Mouse (Mus musculus): ENCODE results near the gene Olfr676. TPM values are rescaled to one million over a fixed set of nuclear protein-coding genes. Genes with fewer than 3 reads are reported as not detected.
A peak's percentile ranks its signal among the peaks of the same experiment; 100 is the strongest.

Olfr676 gene
- polyA plus RNA-seq (2012; rRNA removed): not detected in 2 replicates

GRCm38 (mm10) chr7:105032398-105032797, at the start of gene Olfr676:
Gene Olfr676, plus strand, starts transcription at chr7:105032698.
- no peak for TF ChIP-seq POLR2A (IDR thresholded peaks at IDR 0.05; ENCODE audit: borderline replicate concordance, extremely low read depth, insufficient read depth, insufficient read length, poor library complexity, severe bottlenecking)
- no peak for TF ChIP-seq CTCF (IDR thresholded peaks at IDR 0.05; ENCODE audit: borderline replicate concordance, extremely low read depth, insufficient read depth, insufficient read length)
- DNase-seq (ENCODE audit: low read depth): no peak

DNA sequence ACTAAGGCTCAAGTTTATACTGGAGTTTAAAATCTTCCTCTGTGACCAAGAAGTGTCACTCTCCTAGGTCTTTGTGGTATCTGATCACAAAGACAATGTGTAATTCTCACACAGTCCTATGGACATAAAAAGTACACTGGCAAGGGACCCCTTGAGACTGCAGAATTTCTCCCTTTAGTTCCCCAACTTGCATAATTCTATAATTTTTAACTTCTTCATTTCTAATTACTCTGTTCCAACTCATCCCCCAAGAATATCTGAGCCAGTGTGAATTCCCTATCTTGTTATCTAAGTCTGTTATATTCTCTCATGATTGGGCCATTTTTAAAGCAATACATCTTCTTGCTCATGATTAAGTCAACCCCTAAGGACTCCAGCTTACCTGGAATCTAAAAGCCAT, 30.6 kb upstream of the Olfr676 start, which contains the start of gene Olfr672:
TSS of gene Olfr672 (minus strand) at position 101 of the 400 bp plus-strand sequence.
- TF ChIP-seq POLR2A (IDR thresholded peaks at IDR 0.05; ENCODE audit: borderline replicate concordance, extremely low read depth, insufficient read depth, insufficient read length, poor library complexity, severe bottlenecking): no peak
- TF ChIP-seq CTCF (IDR thresholded peaks at IDR 0.05; ENCODE audit: borderline replicate concordance, extremely low read depth, insufficient read depth, insufficient read length): no peak

DNA sequence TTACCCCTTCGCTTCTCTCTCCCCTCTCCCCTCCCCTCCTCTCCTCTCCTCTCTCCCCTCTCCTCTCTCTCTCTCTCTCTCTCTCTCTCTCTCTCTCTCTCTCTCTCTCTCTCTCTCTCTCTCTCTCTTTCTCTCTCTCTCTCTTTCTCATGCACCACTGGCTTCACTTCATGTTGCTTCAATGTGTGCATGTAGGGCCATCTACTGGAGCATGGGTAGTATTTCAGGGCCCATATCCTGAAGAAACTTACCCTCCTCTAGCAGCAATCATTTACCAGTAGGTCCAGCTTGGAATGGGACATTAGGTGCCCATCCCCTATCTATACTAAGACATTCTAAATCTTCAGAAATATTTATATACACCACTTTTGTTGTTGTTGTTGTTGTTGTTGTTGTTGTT, 10.0 kb upstream of the Olfr676 start:
- TF ChIP-seq CTCF (IDR thresholded peaks at IDR 0.05; ENCODE audit: borderline replicate concordance, extremely low read depth, insufficient read depth, insufficient read length) (peak; percentile 31; the same call in 1 of the 2 replicates), POLR2A (IDR thresholded peaks at IDR 0.05; ENCODE audit: borderline replicate concordance, extremely low read depth, insufficient read depth, insufficient read length, poor library complexity, severe bottlenecking) (no peak)
- peak; percentile 8 for DNase-seq (ENCODE audit: low read depth)

More for the DNA sequence above, 30.6 kb upstream of the Olfr676 start, which contains the start of gene Olfr672:
- no peak for DNase-seq (ENCODE audit: low read depth)

DNA sequence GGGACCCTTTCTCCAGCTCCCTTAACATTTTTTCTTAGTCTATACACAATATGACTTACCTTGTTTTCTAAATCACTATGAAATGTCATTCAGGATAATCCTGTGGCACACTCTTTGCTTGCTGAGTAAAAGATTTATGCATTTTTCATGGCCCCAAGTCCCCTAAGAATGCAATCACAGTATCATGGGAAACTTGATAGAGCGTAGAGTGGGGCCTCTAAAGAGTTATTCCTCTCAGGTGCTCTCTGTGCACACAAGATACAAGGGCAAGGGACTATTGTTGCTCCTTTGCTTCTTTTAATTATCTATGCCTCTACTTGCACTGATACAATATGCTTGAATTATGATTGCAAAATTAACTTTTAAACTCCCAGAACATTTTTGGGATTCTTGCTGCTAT, 4.1 kb upstream of the Olfr676 start, which contains the start of gene Olfr675:
TSS of gene Olfr675 (minus strand) at position 101 of the 400 bp plus-strand sequence.
- TF ChIP-seq CTCF (IDR thresholded peaks at IDR 0.05; ENCODE audit: borderline replicate concordance, extremely low read depth, insufficient read depth, insufficient read length) (no peak), POLR2A (IDR thresholded peaks at IDR 0.05; ENCODE audit: borderline replicate concordance, extremely low read depth, insufficient read depth, insufficient read length, poor library complexity, severe bottlenecking) (no peak)
- DNase-seq (ENCODE audit: low read depth): no peak

- peak; percentile 4 for DNase-seq (ENCODE audit: low read depth)
- TF ChIP-seq CTCF (IDR thresholded peaks at IDR 0.05; ENCODE audit: borderline replicate concordance, extremely low read depth, insufficient read depth, insufficient read length): peak; percentile 16; the same call in 1 of the 2 replicates
Measured at GRCm38 (mm10) chr7:105033836-105034235, 1.3 kb downstream of the Olfr676 start.

- DNase-seq (ENCODE audit: low read depth): peak; percentile 16
- TF ChIP-seq CTCF (IDR thresholded peaks at IDR 0.05; ENCODE audit: borderline replicate concordance, extremely low read depth, insufficient read depth, insufficient read length) (no peak), POLR2A (IDR thresholded peaks at IDR 0.05; ENCODE audit: borderline replicate concordance, extremely low read depth, insufficient read depth, insufficient read length, poor library complexity, severe bottlenecking) (no peak)
Measured at GRCm38 (mm10) chr7:105058951-105059350, 26.5 kb downstream of the Olfr676 start.

DNA sequence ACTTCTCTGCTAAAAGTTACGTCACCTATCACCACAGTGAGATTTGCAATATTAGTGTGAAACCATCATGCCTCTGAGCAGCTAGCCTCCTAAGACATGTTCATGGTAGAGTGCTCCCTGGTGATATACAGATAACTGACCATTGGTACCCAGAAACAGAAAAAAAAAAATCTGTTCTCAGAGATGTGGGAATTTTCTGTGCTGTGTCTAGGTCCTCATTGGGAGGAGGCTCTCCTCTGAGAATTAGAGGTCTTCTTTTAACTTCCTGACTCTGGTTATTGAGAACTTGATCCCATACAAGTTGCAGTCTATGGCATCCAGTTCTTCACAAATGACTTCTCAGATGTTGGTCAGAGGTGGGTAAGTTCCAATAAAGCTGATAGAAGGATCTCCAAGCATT, 31.7 kb downstream of the Olfr676 start, which contains the start of gene Olfr678:
TSS of gene Olfr678 (plus strand) at position 301 of the 400 bp plus-strand sequence.
- no peak for DNase-seq (ENCODE audit: low read depth)
- TF ChIP-seq POLR2A (IDR thresholded peaks at IDR 0.05; ENCODE audit: borderline replicate concordance, extremely low read depth, insufficient read depth, insufficient read length, poor library complexity, severe bottlenecking) (no peak), CTCF (IDR thresholded peaks at IDR 0.05; ENCODE audit: borderline replicate concordance, extremely low read depth, insufficient read depth, insufficient read length) (no peak)

DNA sequence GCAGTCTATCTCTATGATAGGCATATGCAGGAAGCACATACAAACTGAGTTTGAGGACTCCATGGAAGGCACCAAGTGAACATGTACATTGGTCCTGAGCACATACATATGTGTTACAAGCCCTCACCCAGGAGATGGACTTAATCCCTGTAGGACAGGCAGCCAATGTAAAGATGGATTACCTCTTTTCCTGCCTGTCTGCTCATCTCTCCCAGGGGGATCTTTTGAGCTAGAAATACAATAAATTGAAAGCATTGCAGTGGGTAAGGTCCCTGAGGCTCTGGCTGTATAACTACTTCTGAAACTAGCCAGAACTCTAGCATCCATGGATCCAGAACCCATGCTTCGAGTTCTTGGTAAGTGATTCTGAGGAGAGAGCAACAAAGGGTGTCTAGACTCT, 48.4 kb downstream of the Olfr676 start, which contains the start of gene Olfr679:
TSS of gene Olfr679 (plus strand) at position 301 of the 400 bp plus-strand sequence.
- no peak for TF ChIP-seq POLR2A (IDR thresholded peaks at IDR 0.05; ENCODE audit: borderline replicate concordance, extremely low read depth, insufficient read depth, insufficient read length, poor library complexity, severe bottlenecking)
- no peak for TF ChIP-seq CTCF (IDR thresholded peaks at IDR 0.05; ENCODE audit: borderline replicate concordance, extremely low read depth, insufficient read depth, insufficient read length)
- DNase-seq (ENCODE audit: low read depth): no peak

Other genes starting within 250 kb of the Olfr676 start
- not detected in 2 replicates for gene Usp17lb, start 190.1 kb upstream of the Olfr676 start, polyA plus RNA-seq (2012; rRNA removed)
- not detected in 2 replicates for gene Usp17la, start 175.7 kb upstream of the Olfr676 start, polyA plus RNA-seq (2012; rRNA removed)
- not detected in 2 replicates for gene Olfr665, start 154.7 kb upstream of the Olfr676 start, polyA plus RNA-seq (2012; rRNA removed)
- not detected in 2 replicates for gene Olfr666, start 136.7 kb upstream of the Olfr676 start, polyA plus RNA-seq (2012; rRNA removed)
- gene Olfr667, start 111.2 kb upstream of the Olfr676 start, polyA plus RNA-seq (2012; rRNA removed): not detected in 2 replicates
- not detected in 2 replicates for gene Olfr668, start 104.6 kb upstream of the Olfr676 start, polyA plus RNA-seq (2012; rRNA removed)
- not detected in 2 replicates for gene Olfr669, start 98.5 kb upstream of the Olfr676 start, polyA plus RNA-seq (2012; rRNA removed)
- not detected in 2 replicates for gene Olfr670, start 70.1 kb upstream of the Olfr676 start, polyA plus RNA-seq (2012; rRNA removed)
- not detected in 2 replicates for gene Olfr671, start 53.6 kb upstream of the Olfr676 start, polyA plus RNA-seq (2012; rRNA removed)
- not detected in 2 replicates for gene Olfr672, start 30.7 kb upstream of the Olfr676 start, polyA plus RNA-seq (2012; rRNA removed)
- gene Olfr675, start 4.2 kb upstream of the Olfr676 start, polyA plus RNA-seq (2012; rRNA removed): not detected in 2 replicates
- not detected in 2 replicates for gene Olfr677, start 18.7 kb downstream of the Olfr676 start, polyA plus RNA-seq (2012; rRNA removed)
- gene Olfr678, start 31.8 kb downstream of the Olfr676 start, polyA plus RNA-seq (2012; rRNA removed): not detected in 2 replicates
- gene Olfr679, start 48.5 kb downstream of the Olfr676 start, polyA plus RNA-seq (2012; rRNA removed): not detected in 2 replicates
- not detected in 2 replicates for gene Olfr680-ps1, start 60.1 kb downstream of the Olfr676 start, polyA plus RNA-seq (2012; rRNA removed)
- not detected in 2 replicates for gene Olfr681, start 84.1 kb downstream of the Olfr676 start, polyA plus RNA-seq (2012; rRNA removed)
- not detected in 2 replicates for gene Olfr683, start 114.3 kb downstream of the Olfr676 start, polyA plus RNA-seq (2012; rRNA removed)
- gene Olfr684, start 131.0 kb downstream of the Olfr676 start, polyA plus RNA-seq (2012; rRNA removed): not detected in 2 replicates
- gene Olfr685, start 153.3 kb downstream of the Olfr676 start, polyA plus RNA-seq (2012; rRNA removed): not detected in 2 replicates
- gene Olfr686, start 174.8 kb downstream of the Olfr676 start, polyA plus RNA-seq (2012; rRNA removed): not detected in 2 replicates

Data from brain, embryonic 14.5 days (tissue).